Mouse (Mus musculus) kidney, postnatal 10 days (tissue): ENCODE data around the gene Iffo2.
"Not testable (repeated sequence)": the region's sequence is repeated elsewhere in the genome, so short reads cannot be mapped to it uniquely, and the experiment has no call there.

Experiments
- DNase-seq: peaks from one replicate; pipeline ENCODE4 v3.0.0; 2021; ENCODE audit warnings: mixed read lengths

Gene Iffo2

GRCm38 (mm10) chr4:139530248-139530647 lies at the start of gene Iffo2:
TSS of gene Iffo2 (plus strand) at chr4:139530548.
- not testable (repeated sequence) for DNase-seq

GRCm38 (mm10) chr4:139481400-139481799 lies 48.9 kb upstream of the Iffo2 start:
- no peak for DNase-seq

- peak; percentile 53 for DNase-seq
These were observed 46.8 kb upstream of the Iffo2 start for GRCm38 (mm10) chr4:139483461-139484105.

GRCm38 (mm10) chr4:139484496-139484895 lies 45.9 kb upstream of the Iffo2 start:
- DNase-seq = no peak

- DNase-seq = no peak
These were observed 43.3 kb upstream of the Iffo2 start for GRCm38 (mm10) chr4:139487085-139487484.

- DNase-seq = no peak
These were observed 42.0 kb upstream of the Iffo2 start for GRCm38 (mm10) chr4:139488325-139488724.

- DNase-seq = no peak
These were observed 40.4 kb upstream of the Iffo2 start for GRCm38 (mm10) chr4:139489946-139490345.

GRCm38 (mm10) chr4:139490413-139491055 lies 39.8 kb upstream of the Iffo2 start:
- DNase-seq = peak; percentile 51

GRCm38 (mm10) chr4:139491541-139492170 lies 38.7 kb upstream of the Iffo2 start:
- no peak for DNase-seq

- no peak for DNase-seq
These were observed 38.0 kb upstream of the Iffo2 start for GRCm38 (mm10) chr4:139492258-139492833.

GRCm38 (mm10) chr4:139493227-139494025 lies 36.9 kb upstream of the Iffo2 start:
- DNase-seq = peak; percentile 44

- DNase-seq = no peak
These were observed 29.5 kb upstream of the Iffo2 start for GRCm38 (mm10) chr4:139500814-139501213.

- no peak for DNase-seq
These were observed 28.6 kb upstream of the Iffo2 start for GRCm38 (mm10) chr4:139501702-139502101.

GRCm38 (mm10) chr4:139503919-139504318 lies 26.4 kb upstream of the Iffo2 start:
- no peak for DNase-seq

- no peak for DNase-seq
These were observed 24.6 kb upstream of the Iffo2 start for GRCm38 (mm10) chr4:139505716-139506115.

GRCm38 (mm10) chr4:139506727-139507126 lies 23.6 kb upstream of the Iffo2 start:
- DNase-seq = no peak

- DNase-seq = no peak
These were observed 21.3 kb upstream of the Iffo2 start for GRCm38 (mm10) chr4:139509069-139509468.

GRCm38 (mm10) chr4:139511557-139511956 lies 18.8 kb upstream of the Iffo2 start:
- no peak for DNase-seq

- DNase-seq = no peak
These were observed 17.4 kb upstream of the Iffo2 start for GRCm38 (mm10) chr4:139512985-139513384.

- no peak for DNase-seq
These were observed 11.1 kb upstream of the Iffo2 start for GRCm38 (mm10) chr4:139519221-139519620.

- no peak for DNase-seq
These were observed 8.4 kb upstream of the Iffo2 start for GRCm38 (mm10) chr4:139521926-139522325.

GRCm38 (mm10) chr4:139526475-139526874 lies 3.9 kb upstream of the Iffo2 start:
- DNase-seq = no peak

- DNase-seq = no peak
These were observed 1.7 kb downstream of the Iffo2 start for GRCm38 (mm10) chr4:139532081-139532480.
